Mouse (Mus musculus): ENCODE measurements around the gene Wdr90.

DNA sequence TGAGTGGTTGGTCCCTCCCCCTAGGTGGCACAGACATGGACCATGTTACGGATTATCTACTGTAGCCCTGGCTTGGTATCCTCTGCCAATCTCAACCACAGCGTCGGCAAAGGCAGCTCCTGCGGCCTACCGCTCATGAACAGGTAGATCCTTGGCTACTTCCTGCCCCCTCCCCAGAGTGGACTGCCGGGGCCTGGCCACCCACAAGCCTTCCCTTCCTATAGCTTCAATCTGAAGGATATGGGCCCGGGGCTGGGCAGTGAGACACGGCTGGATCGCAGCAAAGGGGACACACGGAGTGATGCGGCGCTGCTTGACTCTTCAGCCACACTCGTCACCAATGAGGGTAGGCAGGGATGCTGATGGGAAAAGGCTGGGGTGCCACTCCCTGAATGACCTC, 34.3 kb downstream of the Wdr90 start:
- TF ChIP-seq CTCF (IDR thresholded peaks at IDR 0.05; ENCODE audit: borderline replicate concordance, insufficient read depth, low read length): no peak
- TF ChIP-seq POLR2A (IDR thresholded peaks at IDR 0.05; ENCODE audit: low read depth, low read length): no peak

Measured in embryonic fibroblast, embryonic 13.5 days (primary cell).